Mouse (Mus musculus): Measurements from ENCODE around the gene Ntrk3.
A peak's percentile ranks its signal among the peaks of the same experiment; 100 is the strongest.

The Ntrk3 gene

GRCm38 (mm10) chr7:78737614-78738210, at the start of gene Ntrk3:
TSS of gene Ntrk3 (minus strand) at chr7:78738012.
- no peak for DNase-seq (ENCODE audit: low spot score in 2 of 2)

- DNase-seq (ENCODE audit: low spot score in 2 of 2): no peak
Measured at GRCm38 (mm10) chr7:78785906-78786305, 48.1 kb upstream of the Ntrk3 start.

GRCm38 (mm10) chr7:78782639-78783581, 45.1 kb upstream of the Ntrk3 start, which contains the start of the genes Mrps11 and Mrpl46:
TSS of gene Mrps11 (plus strand) at chr7:78783119.
TSS of gene Mrpl46 (minus strand) at chr7:78783531.
- DNase-seq (ENCODE audit: low spot score in 2 of 2): peak; percentile 75 to 92

GRCm38 (mm10) chr7:78778741-78779140, 40.9 kb upstream of the Ntrk3 start:
- DNase-seq (ENCODE audit: low spot score in 2 of 2): no peak

DNA sequence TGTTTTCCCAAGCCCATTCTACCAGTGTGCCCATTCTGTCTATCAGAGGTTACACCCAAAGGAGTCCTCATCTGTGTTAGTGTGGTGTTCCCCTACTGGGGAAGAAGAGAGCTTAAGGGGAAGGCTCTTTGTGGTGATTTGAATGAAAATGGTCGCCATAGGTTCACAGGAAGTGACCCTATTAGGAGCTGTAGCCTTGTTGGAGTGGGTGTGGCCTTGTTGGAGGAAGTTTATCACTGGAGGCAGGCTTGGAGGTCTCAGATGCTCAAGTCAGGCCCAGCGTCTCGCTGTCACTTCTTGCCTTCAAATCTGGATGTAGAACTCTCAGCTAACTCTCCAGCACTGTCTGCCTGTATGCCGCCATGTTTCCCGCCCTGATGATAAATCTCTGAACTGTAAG, 33.1 kb upstream of the Ntrk3 start:
- DNase-seq (ENCODE audit: low spot score in 2 of 2): no peak

GRCm38 (mm10) chr7:78769075-78769652, 31.4 kb upstream of the Ntrk3 start:
- DNase-seq (ENCODE audit: low spot score in 2 of 2): no peak

GRCm38 (mm10) chr7:78767929-78768531, 30.2 kb upstream of the Ntrk3 start:
- DNase-seq (ENCODE audit: low spot score in 2 of 2): no peak

DNA sequence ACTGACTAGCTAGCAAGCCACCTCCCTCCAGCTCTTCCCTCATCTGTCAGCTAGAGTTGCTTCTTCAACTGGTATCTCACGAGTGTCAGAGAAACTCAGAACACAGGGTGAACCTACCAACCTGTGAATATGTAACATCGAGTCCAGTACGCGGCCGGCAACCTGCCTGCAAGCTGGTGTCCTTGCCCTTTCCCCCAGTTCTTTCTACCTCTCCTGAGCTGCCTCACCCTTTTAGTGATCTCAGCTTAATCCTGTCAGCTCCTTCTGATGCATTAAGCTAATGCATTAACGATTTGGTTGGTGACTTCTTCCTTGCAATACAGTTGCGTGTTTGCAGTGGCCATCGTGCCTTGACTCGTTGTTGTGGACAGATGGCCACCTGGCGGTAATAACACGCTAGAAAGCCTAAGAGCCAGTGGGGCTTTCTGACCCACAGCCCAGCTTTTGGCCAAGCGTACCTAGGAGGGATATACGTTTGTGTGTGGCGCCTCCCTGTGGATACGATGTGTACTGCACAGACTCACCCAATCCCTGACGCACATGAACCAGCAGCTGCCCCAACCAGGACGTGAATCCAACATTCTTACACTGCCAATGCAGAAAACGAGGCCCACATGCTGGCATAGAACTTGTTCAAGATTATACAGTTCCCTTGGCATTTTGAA, 28.3 kb upstream of the Ntrk3 start:
- DNase-seq (ENCODE audit: low spot score in 2 of 2): peak; percentile 50 to 80

- no peak for DNase-seq (ENCODE audit: low spot score in 2 of 2)
Measured at GRCm38 (mm10) chr7:78765215-78765631, 27.4 kb upstream of the Ntrk3 start.

DNA sequence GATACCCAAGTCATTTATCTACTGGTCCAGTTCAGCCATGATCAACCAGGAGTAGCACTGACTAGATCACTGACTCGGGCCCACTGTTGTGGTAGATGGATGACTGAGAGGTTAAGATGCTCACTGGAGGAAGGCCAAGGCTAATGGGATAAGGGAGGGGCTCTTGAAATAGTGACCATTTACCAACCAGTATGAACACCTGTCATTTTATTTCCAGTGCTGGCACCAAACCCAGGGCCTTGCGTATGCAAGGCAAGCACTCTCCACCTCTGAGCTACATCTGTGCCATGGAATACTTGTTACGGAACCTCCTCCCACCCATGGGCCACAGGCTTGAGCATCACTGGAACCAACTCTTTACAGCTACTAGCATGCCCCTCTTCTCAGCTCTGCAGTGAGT, 26.0 kb upstream of the Ntrk3 start:
- no peak for DNase-seq (ENCODE audit: low spot score in 2 of 2)

DNA sequence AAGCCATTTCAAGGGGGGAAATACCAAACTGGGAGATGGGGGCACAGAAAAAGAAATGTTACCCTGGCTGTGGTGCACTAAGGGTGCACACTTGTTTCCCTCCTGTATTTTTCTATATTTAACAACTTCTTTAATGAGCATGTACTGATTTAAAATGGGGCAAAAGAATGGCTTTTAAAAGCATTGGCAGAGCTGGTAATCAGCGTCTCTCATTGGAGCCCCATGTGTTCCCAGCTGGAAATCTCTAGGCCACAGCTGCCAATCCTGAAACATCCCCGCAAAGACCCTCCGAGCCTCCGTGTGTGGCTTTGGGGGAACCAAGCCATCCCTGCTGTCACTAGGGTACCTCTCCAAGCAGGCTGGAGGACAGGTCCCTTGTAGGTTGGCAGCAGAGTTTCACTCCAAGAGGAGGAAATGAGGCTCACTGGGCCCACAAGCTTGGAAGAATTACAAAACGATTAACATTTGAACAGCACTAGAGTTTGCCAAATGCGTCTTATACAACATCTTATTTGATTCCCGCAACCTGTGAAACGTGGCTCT, 16.7 kb upstream of the Ntrk3 start:
- no peak for DNase-seq (ENCODE audit: low spot score in 2 of 2)

- DNase-seq (ENCODE audit: low spot score in 2 of 2): no peak
Measured at GRCm38 (mm10) chr7:78753752-78754457, 16.1 kb upstream of the Ntrk3 start.

GRCm38 (mm10) chr7:78752961-78753360, 15.1 kb upstream of the Ntrk3 start:
- no peak for DNase-seq (ENCODE audit: low spot score in 2 of 2)

- DNase-seq (ENCODE audit: low spot score in 2 of 2): no peak
Measured at GRCm38 (mm10) chr7:78743731-78744385, 6.0 kb upstream of the Ntrk3 start.

DNA sequence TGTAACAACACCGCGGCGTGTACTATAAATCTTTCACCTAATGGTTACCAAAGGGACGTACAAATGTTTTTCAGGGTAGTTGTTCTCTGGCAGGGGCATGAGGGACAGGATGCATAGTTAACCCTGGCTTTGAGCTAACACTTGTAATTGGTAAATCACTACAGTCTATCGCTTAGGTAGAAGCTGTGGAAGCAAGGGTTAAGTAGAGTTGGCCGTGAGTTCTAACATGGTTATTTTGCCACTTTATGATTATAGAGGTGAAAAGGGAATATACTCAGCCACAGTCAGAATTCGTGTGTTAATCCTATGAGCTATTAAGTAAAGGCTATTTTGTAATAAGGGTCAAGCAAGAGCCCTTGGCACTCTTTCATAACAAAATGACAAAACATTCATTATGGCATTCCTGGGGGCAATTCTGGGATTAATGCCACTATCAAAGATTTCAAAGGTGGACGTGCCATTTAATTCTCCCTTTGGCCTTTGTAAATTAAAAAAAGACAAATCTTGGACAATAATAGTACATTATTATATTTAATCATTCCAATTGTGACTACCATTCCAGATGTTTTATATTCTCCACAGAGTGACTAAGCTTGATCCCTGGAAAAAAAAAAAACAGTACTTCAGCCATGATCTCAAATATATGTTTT, 1.7 kb upstream of the Ntrk3 start:
- no peak for DNase-seq (ENCODE audit: low spot score in 2 of 2)

- DNase-seq (ENCODE audit: low spot score in 2 of 2): no peak
Measured at GRCm38 (mm10) chr7:78737196-78737595, 616 bp downstream of the Ntrk3 start.

GRCm38 (mm10) chr7:78731391-78731790, 6.4 kb downstream of the Ntrk3 start:
- DNase-seq (ENCODE audit: low spot score in 2 of 2): no peak

- no peak for DNase-seq (ENCODE audit: low spot score in 2 of 2)
Measured at GRCm38 (mm10) chr7:78724591-78724990, 13.2 kb downstream of the Ntrk3 start.

DNA sequence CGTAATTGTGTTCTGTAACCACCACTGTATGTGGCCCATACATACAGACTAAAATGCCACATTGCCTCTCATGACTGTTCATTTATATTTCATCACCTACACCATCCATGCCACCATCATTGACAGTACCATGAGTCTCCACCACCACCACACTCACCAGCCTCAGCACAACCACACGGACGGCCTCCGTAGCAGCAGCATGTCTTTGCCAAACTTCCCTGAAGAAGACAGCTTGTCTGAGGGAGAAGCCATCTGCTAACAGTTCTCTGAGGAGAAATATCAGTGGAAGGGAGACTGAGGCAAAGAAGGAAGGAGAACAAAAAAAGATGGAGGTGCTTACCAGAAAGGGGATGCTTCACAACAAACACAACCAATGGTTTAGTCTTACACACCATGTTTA, 15.8 kb downstream of the Ntrk3 start:
- no peak for DNase-seq (ENCODE audit: low spot score in 2 of 2)
